Mouse (Mus musculus) embryonic fibroblast, embryonic 13.5 days (primary cell): ENCODE data around the gene Ciart.

ENCODE experiments used
- CTCF ChIP-seq: IDR thresholded peaks from 2 replicates; pipeline ENCODE4 v1.5.1; 2011; ENCODE audit warnings: mild to moderate bottlenecking, control low read depth, low read length, moderate library complexity, borderline replicate concordance; ENCODE audit not compliant: insufficient read depth
- POLR2A ChIP-seq: IDR thresholded peaks from 2 replicates; pipeline ENCODE4 v1.6.1; 2011; ENCODE audit warnings: low read depth, mild to moderate bottlenecking, control low read depth, low read length, moderate library complexity

DNA sequence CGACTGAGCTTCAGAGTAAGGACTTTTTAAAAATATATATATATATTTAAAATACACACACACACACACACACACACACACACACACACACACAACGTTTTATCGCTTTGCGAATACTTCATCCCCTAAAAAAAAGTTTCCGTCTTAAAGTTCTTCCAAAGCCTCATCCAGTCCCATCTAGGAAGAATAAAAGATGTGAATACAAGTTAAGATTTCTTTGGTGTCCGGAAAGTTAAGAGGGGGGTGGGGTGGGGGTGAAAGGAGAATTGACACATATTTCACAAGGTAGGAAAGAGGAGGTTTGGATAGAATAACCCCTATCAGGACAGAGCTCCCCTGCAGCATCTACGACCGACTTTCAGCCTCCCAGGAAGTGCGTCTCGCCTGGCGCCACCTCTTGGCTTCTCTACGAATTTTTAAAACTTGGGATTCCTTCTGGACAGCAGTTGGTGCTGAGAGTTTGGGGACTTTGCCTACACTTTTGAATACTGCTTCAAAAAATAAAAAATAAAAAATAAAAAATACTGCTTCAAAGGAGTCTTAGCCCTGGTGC, 24.0 kb upstream of the Ciart start:
- TF ChIP-seq POLR2A (no peak), CTCF (peak; percentile 67; the same call in 1 of the 2 replicates)
